Mouse (Mus musculus) c-Kit-negative CD71-positive TER-119-positive erythroid progenitor cells, embryonic 14.5 days (primary cell): ENCODE measurements around the gene Srsf5.
A peak's percentile ranks its signal among the peaks of the same experiment; 100 is the strongest.
"Not testable (repeated sequence)": the region's sequence is repeated elsewhere in the genome, so short reads cannot be mapped to it uniquely, and the experiment has no call there.

ENCODE experiments used
- DNase-seq: peaks from one replicate; pipeline ENCODE4 v3.0.0-alpha.2; 2013; ENCODE audit warnings: low read depth, low spot score

Gene Srsf5

DNA sequence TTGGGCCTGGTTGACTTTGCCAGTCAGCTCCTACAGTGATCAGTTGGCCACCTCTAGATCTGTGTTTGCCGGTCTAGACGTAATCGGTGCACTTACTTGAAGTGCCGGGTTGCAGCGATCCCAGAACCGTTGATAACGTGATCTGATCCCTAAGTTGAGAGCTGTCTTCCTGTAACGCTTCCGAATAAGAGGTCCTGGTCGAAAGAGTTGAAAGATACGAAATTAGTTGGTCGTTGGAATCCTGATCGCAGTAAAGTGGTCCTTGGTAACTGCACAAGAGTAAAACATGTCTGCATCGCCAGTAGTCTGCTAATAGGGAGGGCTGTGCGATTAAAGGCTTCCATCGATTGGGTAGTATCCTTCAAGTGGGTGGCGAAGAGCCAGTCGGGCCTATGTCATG lies 2.9 kb downstream of the Srsf5 start:
- no peak for DNase-seq

DNA sequence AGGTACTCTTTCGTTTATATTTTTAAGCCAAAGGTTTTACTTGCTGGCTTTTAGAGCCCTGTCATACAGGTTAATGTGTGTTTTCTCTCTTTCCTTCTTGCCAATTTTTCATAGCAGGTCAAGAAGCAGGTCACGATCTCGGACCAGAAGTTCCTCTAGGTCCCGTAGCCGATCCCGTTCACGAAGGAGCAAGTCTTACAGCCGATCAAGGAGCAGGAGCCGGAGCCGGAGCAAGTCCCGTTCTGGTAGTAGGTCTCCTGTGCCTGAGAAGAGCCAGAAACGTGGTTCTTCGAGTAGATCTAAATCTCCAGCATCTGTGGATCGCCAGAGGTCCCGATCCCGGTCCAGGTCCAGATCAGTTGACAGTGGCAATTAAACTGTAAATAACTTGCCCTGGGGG lies 4.3 kb downstream of the Srsf5 start:
- DNase-seq: not testable (repeated sequence)

DNA sequence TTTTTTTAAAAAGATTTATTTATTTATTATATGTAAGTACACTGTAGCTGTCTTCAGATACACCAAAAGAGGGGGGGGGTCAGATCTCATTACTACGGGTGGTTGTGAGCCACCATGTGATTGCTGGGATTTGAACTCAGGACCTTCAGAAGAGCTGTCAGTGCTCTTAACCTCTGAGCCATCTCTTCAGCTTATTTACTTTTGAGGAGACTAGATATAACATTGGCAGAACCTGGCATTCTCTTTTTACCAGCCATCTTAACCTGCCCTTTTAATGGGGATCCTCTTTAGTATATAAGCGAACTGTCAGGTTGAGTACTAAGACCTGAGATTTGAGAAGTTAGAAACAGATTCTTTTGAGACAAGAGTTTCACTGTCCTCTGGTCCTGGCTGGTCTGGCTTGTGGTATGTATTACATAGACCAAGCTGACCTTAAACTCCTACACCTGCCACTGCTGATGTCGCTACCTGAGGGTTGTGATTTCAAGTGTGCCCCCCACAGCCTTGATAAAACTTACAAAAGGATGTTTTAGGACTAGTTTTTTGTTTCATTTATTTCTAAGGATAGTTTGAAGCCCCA lies 6.4 kb downstream of the Srsf5 start:
- DNase-seq: no peak

DNA sequence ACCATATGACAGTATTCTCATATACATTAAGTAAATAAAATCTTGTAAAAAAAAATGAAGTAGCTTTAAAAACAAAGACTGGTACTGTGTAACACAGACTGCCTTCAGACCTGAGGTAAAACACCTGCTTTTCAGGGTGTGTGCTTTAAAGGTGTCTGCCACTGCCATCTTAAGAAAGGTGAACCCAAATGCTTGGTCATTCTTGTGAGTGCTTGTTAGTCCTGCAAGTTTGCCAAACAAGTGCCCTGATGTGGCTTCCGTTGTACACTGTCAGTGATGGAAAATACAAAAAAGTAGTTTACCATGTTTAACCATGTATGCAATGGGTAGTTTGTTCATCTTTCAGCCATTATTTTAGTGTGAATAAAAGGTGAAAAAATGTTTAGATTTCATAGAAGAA lies 7.2 kb downstream of the Srsf5 start:
- no peak for DNase-seq

DNA sequence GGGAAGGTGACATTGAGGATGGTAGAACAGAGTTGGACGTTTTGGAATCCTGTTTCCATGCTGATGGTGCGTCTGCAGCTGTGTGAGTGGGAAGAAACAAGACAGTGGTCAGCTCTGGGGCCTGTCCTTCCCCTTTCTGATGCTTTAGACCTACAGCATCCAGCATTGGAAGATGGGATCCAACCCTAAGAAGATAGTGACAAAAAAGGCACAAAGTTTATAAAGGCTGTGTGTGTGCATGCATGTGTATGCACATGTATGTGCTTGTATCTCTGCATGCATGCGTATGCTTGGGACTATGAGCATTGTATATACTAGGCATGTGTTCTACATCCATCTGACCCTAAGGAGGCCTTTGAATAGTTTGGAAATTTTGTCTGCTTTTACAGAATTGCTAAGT lies 10.7 kb downstream of the Srsf5 start:
- no peak for DNase-seq

DNA sequence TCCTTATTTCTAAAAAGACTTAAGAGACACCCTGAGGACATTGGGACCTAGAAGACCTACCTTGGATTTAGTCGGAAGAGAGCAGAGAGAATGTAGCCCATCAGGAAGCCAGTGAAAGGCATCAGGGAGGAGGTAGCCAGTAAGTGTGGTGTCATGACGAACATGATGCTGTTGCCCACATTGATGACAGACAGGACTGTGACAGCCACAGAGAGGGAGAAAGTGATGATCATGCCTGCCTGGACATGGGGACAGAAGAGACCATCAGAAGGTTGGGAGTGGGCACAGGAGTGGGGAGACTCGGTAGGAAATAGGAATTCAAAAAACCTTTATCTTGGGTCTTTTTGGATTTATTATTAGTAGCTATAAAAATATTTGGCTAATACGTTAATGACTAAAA lies 12.7 kb downstream of the Srsf5 start:
- no peak for DNase-seq

DNA sequence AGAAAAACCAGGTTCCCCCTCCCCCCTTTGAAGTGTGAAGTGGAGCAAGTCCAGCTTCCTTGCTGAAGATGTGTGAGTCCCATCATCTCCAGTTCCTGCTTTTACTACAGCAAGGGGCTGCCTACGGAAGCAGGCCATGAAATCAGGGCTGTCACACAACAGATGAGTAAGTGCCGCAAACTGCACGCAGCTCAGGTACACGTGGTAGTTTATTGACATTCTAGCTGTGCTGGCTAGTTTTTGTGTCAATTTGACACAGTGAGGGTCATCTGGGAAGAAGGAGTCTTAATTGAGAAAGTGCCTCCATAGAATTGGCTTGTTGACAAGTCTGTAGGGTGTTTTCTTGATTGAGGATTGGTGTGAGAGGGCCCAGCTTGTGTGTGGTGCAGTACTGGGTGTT lies 17.3 kb downstream of the Srsf5 start:
- no peak for DNase-seq

DNA sequence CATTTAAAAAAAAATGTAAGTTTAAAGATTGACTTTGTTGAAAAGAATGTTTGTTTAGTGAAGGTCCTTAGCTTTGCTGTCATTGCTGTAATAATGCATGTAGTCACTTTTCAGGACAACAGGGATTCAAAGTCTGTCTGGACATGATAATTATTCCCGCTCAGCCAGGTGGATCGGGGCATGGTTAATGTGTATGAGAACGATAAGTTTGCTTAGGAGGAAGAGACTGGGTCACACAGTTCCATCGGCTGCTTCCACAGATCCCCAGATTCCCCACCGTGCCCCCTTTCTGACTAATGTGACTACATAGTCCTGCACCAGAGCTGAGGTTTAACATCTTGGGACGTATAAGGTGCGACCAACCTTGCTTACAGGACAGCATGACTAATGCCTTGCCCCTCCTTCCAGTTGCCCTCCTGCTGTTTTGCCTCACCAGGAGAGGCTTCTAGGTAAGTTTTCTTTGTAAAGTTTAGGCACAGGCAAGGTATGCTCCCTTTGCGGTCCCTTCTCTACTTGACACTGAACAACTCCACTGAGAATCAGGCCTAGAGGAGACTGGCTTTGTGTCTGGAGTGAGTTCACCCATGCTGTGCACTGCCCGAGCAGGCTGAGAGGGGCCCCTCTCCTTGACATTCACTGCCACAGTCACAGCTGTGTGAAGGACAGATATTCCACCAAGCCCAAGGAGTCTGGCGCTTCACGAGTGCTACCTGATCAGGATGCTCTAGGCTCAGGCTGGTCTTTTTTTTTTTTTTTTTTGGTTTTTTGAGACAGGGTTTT lies 20.9 kb downstream of the Srsf5 start:
- DNase-seq: no peak

DNA sequence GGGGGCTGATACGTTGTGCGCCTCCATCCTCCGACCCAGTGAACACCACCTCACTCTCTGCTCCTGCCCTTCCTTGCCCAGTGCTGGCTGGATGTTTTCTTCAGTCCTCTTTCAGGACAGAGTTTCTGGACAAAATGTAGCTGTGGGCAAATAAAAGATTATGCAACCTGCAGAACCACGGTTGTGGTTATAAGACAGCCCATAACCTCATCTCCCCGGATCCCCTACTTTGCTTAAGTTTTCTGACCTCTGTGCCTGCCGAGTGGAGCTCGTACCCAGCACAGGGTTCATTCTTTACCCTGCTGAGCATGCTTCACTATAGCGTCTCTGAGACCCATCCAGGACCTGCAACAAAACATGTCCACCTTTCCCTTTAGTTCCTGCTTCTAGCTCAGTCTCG lies 22.6 kb downstream of the Srsf5 start:
- DNase-seq: no peak

DNA sequence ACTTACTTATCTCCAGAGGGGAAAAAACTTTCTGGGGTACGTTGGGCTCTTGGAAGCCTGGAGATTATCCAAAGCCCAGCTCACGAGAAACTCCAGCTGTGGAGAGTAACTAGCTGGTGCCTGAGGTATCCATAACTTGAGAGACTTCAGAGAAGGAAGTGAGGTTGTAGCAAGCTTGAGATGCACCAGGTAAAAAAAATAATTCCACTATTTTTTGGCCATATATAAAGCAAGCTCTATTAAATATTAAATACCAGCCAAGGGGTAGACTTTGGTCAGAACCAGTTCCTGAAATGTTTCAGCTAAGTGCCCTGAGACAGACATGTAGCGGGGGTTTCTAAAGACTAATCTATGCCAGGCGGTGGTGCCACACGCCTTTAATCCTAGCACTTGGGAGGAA lies 23.3 kb downstream of the Srsf5 start, which contains the start of gene Slc10a1:
TSS of gene Slc10a1 (minus strand) at position 101 of the 400 bp plus-strand sequence.
- DNase-seq: no peak

DNA sequence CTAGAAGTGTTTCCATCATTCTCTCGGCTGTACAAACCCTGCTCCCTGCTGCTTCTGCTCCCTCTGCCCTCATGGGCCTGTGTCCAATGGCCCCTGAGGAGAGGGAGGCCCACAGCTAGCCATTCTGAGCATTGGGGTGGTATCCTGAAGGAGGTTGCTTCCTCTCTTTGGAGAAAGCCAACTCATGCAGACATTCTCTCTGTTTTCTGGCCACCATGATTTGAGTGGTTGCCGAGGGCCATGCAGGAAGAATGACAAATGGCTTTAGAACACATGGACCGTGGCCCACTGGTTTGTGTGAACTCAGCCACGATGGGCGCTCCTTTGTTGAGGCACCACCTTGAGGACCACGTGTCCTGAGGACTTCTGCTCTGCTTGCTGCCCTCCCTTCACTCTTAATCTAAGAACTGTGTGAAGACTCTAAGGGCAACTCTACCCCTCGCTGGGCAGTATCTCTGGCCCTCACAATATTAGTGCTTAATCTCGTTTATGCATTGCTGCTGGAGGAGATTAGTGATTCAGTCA lies 24.9 kb downstream of the Srsf5 start:
- no peak for DNase-seq

DNA sequence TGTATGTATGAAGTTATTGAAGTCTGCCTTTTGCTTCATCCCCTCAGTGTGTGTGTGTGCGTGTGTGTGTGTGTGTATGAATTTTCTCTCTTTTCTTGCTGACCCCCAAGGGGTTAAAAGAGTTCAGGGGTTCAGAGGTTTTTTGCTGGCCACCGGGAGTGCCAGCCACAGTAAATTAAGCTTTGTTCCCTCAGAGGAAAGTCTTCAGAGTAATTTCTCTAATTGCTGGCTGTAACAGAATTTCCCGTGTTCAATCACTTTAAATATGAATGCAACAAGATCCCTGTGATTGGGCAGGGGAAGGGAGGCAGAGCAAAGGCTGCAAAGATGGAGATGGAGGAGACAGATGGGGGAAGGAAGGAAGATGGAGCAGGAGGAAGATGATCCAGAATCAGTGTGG lies 26.5 kb downstream of the Srsf5 start:
- no peak for DNase-seq

DNA sequence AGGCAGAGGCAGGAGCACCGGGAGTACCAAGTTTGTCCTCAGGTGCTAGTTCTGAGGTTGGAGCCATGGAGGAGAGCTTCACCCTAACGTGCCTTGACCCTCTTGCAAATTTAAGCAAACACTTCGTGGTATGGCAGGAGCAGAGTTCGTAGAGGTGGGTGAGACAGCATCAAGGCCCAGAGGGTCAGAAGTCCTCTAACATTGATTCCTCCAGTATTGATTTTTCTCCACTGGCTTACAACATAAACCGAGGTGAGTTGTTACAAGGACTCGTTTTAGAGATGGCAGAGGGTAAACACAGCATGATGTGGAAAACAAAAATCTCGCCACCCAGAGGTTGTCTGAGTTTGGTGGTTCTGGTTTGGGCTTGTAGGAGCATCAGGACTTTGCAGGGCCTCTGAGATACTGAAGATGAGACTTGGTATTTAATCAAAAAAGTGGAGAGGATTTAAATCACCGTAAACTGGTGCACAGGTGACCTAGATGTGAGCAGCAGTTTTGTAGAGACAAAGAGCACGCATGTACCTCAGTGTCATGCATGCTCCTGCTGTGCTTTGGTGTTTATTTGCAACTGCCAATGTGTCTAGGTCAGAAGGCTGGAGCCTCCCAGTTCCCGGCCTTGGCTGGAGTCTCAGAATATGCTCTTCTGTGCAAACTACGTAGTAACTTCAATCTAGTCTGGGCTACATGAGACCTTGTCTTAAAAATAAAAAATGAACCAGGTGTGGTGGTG lies 30.8 kb downstream of the Srsf5 start:
- DNase-seq: no peak

DNA sequence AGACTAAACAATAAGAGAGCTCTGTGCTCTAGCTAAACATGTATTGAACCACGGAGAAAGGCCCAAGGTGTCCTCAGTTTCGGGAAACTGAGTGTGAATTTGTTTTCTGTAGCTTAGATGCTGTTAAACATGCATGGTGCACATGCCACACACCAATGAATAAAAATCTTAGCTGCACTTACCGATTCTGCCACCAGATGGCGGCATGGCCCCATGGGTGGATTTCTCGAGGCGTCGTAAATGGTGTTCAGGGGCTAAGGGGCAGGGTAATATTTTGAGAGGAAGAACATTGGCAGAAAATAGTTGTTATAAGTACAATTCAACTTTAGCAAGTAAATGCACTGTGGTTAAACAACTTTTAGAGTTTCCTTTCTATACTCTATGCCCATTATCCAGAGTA lies 37.0 kb downstream of the Srsf5 start:
- DNase-seq: peak; percentile 36

DNA sequence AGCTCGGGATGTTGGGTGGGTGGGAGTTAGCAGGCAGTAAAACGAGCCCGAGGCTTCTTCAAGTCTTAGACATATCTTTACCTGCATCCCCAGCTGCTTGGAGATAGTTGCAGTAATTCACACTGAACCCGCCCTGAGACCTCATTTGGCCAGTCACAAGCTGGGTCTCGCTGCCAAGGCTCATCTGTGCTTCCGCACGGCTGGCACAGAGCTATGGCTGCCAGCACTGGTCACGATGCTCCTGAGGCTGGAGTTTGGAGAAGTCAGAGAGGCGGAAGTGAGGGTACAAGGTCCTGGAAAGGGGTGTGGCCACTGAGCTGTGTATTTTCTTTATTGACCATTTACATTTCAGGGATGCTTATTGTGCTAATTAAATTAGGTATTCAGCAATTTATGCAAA lies 38.4 kb downstream of the Srsf5 start:
- no peak for DNase-seq

DNA sequence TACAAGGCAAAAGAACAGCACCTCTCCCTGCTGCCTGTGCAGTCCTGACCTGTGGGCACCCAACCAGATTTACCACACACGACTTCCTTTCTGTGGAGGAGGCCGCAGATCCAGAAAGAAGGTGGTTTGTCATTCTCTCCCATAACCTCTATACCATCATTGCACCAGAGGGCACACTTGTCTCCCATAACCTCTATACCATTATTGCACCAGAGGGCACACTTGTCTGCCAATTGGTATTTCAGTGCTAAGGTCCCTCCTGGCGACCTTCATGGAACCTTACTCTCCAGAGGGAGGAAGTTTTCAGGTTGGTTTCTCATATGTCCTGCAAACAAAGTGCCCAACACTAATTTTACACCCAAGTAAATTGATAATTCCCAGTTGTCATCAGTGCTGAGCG lies 41.3 kb downstream of the Srsf5 start:
- DNase-seq: no peak

DNA sequence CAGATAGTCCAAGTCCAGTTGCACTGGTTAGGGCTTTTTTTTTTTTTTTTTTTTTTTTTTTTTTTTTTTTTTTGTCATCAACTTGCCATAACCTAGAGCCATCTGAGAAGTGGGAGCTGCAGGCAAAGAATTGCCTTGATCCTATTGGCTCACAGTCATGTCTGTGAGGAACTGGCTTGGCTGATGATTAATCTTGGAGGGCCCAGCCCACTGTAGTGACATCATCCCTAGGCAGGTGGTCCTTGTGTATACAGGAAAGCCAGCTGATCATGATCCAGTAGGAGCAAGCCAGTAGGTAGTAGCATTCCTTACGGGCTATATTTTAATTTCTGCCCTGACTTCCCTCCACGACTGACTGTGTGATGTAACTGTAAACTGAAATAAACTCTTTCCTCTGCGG lies 43.0 kb downstream of the Srsf5 start:
- no peak for DNase-seq

DNA sequence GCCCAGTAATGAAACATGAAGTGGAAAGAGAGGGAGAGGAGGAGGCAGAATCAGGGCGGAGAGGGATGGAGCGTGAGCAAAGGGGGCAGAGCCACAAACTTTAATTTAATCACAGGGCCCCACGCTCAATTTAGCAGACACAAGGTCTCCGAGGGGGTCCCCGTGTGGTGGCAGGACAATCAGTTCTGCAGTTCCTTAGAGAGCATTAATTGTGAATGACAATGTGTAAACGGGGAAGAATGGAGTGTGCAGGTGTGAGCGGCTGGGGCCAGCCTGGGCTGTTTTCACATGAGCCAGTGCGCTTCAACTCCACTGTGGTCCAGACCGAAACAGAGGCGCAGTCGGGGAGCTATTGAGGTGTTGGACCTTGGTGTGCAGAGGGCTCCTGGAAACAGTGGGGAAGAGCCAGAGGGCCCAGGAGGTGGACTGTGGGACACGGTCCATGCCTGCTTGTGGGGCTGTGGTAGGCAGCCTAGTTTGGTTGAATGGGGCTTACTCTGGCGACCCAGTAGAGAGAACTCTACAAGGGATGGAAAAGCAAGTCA lies 45.7 kb downstream of the Srsf5 start:
- DNase-seq: no peak

DNA sequence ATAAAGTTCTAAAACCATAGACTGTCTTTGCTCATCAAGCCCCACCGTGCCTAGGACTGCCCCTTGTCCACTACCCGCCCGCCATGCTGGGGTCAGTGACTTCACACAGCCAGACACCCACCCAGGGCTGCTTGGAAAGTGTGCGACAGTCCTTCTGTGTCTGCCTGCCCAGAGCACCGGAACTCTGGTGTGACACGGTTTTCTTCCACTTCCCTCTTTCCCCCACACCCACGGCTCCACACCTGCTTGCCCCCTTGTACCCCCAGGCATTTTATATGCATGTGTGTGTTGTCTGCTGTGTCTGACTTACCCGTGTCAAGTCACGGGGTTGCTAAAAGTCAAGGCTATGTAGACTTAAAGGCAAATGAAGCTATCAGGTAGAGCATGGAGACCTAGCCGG lies 46.5 kb downstream of the Srsf5 start:
- DNase-seq: no peak

DNA sequence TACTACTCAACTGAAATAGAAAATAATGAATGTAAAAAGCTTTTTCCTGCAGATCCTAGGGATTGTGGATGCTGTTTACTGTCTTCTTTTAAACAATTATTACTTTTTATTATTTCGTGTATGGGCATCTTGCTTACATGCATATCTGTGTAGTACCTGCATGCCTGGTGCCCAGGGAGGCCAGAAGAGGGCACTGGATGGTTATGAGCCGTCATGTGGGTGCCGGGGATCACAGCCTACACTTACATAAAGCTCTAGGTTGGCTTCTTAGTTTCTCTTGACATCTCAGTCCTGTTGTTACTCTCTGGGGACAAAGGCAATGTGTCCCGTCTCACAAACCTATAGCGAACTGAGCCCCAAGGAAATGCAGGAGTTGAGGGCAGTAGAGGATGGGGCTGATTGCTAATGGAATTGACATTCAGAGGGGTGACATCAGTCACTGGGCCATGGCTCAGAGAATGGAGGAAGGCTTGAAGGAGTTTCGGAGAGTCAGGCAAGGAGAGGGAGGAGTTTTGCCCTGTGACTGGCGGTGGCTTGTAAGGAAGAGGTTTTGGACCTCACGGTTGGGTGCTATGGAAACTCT lies 47.3 kb downstream of the Srsf5 start:
- no peak for DNase-seq

DNA sequence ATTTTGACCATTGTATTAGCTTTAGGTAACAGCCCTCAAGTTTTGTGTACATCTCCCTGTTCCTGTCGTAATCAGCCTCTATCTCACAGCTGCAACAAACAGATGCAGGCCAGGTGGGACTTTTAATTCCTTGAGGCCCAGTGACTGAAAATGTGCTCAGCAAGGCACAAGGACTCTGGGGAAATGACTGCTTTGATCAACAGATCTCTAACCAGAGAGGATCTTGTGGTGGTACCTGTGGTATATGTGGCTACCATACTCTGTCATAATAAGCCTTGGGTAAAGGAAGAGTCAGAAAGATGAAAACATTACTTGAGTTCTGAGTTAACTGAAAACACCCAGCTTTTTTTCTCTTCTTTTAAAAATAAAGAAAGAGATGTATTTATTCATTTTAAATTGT lies 48.5 kb downstream of the Srsf5 start:
- no peak for DNase-seq

DNA sequence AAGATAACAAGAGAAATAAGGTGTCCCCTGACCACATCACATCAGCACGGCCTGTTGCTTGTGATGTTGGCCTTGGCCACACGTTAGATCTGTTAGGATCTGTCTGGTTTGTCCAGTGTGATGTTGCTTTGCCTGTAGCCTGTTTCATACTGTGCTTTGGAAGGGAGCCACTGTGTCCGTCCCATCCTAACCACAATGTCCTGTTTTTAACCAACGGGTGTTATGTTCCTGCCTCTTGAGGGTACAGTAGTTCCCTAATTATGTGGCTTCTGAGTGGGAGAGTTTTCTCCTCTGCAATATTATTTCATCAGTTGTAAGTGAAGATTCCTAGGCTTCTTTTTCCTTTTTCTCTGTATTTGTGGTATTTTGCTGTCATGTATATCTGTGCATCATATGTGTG lies 50.0 kb downstream of the Srsf5 start:
- DNase-seq: no peak
